Mouse (Mus musculus) frontal cortex, postnatal 14 days (tissue): Measurements from ENCODE around the gene Sec16b.
A peak's percentile ranks its signal among the peaks of the same experiment; 100 is the strongest.

Experiments
- DNase-seq, 2 experiments: peaks; one replicate each; pipeline ENCODE4 v3.0.0; 2022; ENCODE audit warnings: low spot score in 2 of 2

The Sec16b gene

GRCm38 (mm10) chr1:157506522-157506921, at the start of gene Sec16b:
Gene Sec16b (plus strand): TSS chr1:157506728.
- no peak for DNase-seq

- no peak for DNase-seq
Measured at GRCm38 (mm10) chr1:157457789-157458188, 48.7 kb upstream of the Sec16b start.

GRCm38 (mm10) chr1:157458421-157459208, 47.9 kb upstream of the Sec16b start, which contains the start of gene Cryzl2:
Gene Cryzl2 (plus strand): TSS chr1:157458577.
- DNase-seq, result no peak

GRCm38 (mm10) chr1:157459904-157460303, 46.6 kb upstream of the Sec16b start:
- DNase-seq, result no peak

GRCm38 (mm10) chr1:157461276-157461675, 45.3 kb upstream of the Sec16b start:
- no peak for DNase-seq

GRCm38 (mm10) chr1:157462336-157462735, 44.2 kb upstream of the Sec16b start:
- no peak for DNase-seq

- DNase-seq, result no peak
Measured at GRCm38 (mm10) chr1:157465194-157465593, 41.3 kb upstream of the Sec16b start.

GRCm38 (mm10) chr1:157467866-157468265, 38.7 kb upstream of the Sec16b start:
- no peak for DNase-seq

GRCm38 (mm10) chr1:157470761-157471386, 35.7 kb upstream of the Sec16b start:
- peak; percentile 46 to 53 for DNase-seq

GRCm38 (mm10) chr1:157472716-157473115, 33.8 kb upstream of the Sec16b start:
- no peak for DNase-seq

- no peak for DNase-seq
Measured at GRCm38 (mm10) chr1:157474865-157475264, 31.7 kb upstream of the Sec16b start.

- DNase-seq, result no peak
Measured at GRCm38 (mm10) chr1:157476231-157476630, 30.3 kb upstream of the Sec16b start.

GRCm38 (mm10) chr1:157480090-157480489, 26.4 kb upstream of the Sec16b start:
- no peak for DNase-seq

- DNase-seq, result no peak
Measured at GRCm38 (mm10) chr1:157480901-157481300, 25.6 kb upstream of the Sec16b start.

- DNase-seq, result no peak
Measured at GRCm38 (mm10) chr1:157481666-157482065, 24.9 kb upstream of the Sec16b start.

- DNase-seq, result no peak
Measured at GRCm38 (mm10) chr1:157484161-157484560, 22.4 kb upstream of the Sec16b start.

- no peak for DNase-seq
Measured at GRCm38 (mm10) chr1:157500657-157501056, 5.9 kb upstream of the Sec16b start.

GRCm38 (mm10) chr1:157501352-157501945, 5.1 kb upstream of the Sec16b start:
- DNase-seq, result no peak

- DNase-seq, result no peak
Measured at GRCm38 (mm10) chr1:157503071-157503470, 3.5 kb upstream of the Sec16b start.

GRCm38 (mm10) chr1:157506995-157507595, 567 bp downstream of the Sec16b start:
- peak in 1 of 2 experiments; percentile 15 for DNase-seq

- no peak for DNase-seq
Measured at GRCm38 (mm10) chr1:157507814-157508213, 1.3 kb downstream of the Sec16b start.

GRCm38 (mm10) chr1:157512690-157513448, 6.3 kb downstream of the Sec16b start:
- DNase-seq, result no peak
